Mouse (Mus musculus) CH12.LX (cell line): ENCODE data around the gene Sec63. TPM values are rescaled to one million over a fixed set of nuclear protein-coding genes. Genes with fewer than 3 reads are reported as not detected.
A peak's percentile ranks its signal among the peaks of the same experiment; 100 is the strongest.

Experiments
- DNase-seq: peaks from one replicate; pipeline ENCODE4 v3.0.0-alpha.2; 2013; ENCODE audit errors: extremely low read depth
- H3K27ac ChIP-seq: 2 replicates; pipeline ENCODE4 v1.5.1; 2012; ENCODE audit warnings: low read depth, mild to moderate bottlenecking, control low read depth, moderate library complexity; ENCODE audit not compliant: insufficient read depth
- H3K27me3 ChIP-seq: replicated peaks from 2 replicates; pipeline ENCODE3; 2012; ENCODE audit warnings: inconsistent platforms
- H3K36me3 ChIP-seq, 2 experiments: replicated peaks in 1 of 2; 2 replicates each; pipeline versions ENCODE3 to v1.6.1; 2012; ENCODE audit warnings: inconsistent platforms in 1 of 2, low read length in 1 of 2, mild to moderate bottlenecking in 1 of 2, mixed read lengths in 1 of 2, moderate library complexity in 1 of 2; ENCODE audit not compliant: control insufficient read depth in 1 of 2, insufficient read depth in 1 of 2
- H3K4me1 ChIP-seq, 2 experiments: 2 replicates each; pipeline ENCODE4 v1.6.1; 2012; ENCODE audit warnings: inconsistent platforms in 1 of 2, moderate library complexity in 1 of 2; ENCODE audit not compliant: insufficient read depth in 2 of 2, control insufficient read depth in 1 of 2
- H3K4me2 ChIP-seq: 2 replicates; pipeline ENCODE4 v1.6.1; 2012; ENCODE audit warnings: low read depth, mild to moderate bottlenecking, control low read depth; ENCODE audit not compliant: poor library complexity, insufficient read depth, severe bottlenecking
- H3K4me3 ChIP-seq, 3 experiments: fragments of 150-350 bp in 1 of 3; sonication (generic) in 1 of 3; replicated peaks in 1 of 3; 2 replicates each; pipeline versions ENCODE3 to v1.5.1; 2011 to 2012; ENCODE audit warnings: low read depth in 2 of 3, low read length in 2 of 3, mild to moderate bottlenecking in 2 of 3, moderate library complexity in 2 of 3, control low read depth in 1 of 3, improper control_type of control experiment in 1 of 3, inconsistent platforms in 1 of 3, mixed read lengths in 1 of 3; ENCODE audit not compliant: poor library complexity in 1 of 3
- H3K79me2 ChIP-seq: replicated peaks from 2 replicates; pipeline ENCODE4 v1.6.1; 2012; ENCODE audit warnings: mild to moderate bottlenecking, moderate library complexity; ENCODE audit not compliant: control insufficient read depth, poor library complexity, insufficient read depth, severe bottlenecking; ENCODE audit errors: extremely low read depth
- H3K9ac ChIP-seq: 2 replicates; pipeline ENCODE4 v1.6.1; 2012; ENCODE audit warnings: low read depth, mild to moderate bottlenecking, control low read depth, moderate library complexity; ENCODE audit not compliant: insufficient read depth
- H3K9me3 ChIP-seq: replicated peaks from 2 replicates; pipeline ENCODE3; 2012; ENCODE audit warnings: low read length, inconsistent platforms, mixed read lengths
- CHD1 ChIP-seq: IDR thresholded peaks from 2 replicates; pipeline ENCODE4 v1.6.1; 2012; ENCODE audit warnings: low read depth, low read length, improper control_type of control experiment, inconsistent platforms
- CHD2 ChIP-seq: IDR thresholded peaks from 2 replicates; pipeline ENCODE4 v1.6.1; 2011; ENCODE audit warnings: low read length, improper control_type of control experiment
- CTCF ChIP-seq, 2 experiments: IDR thresholded peaks in 1 of 2; conservative IDR thresholded peaks in 1 of 2; 2 replicates each; pipeline ENCODE4 v1.5.1; 2011 to 2012; ENCODE audit warnings: low read depth in 2 of 2, low read length in 2 of 2, improper control_type of control experiment in 1 of 2, inconsistent platforms in 1 of 2, mild to moderate bottlenecking in 1 of 2, moderate library complexity in 1 of 2
- EP300 ChIP-seq: IDR thresholded peaks from 2 replicates; pipeline ENCODE4 v1.6.1; 2011; ENCODE audit warnings: low read length, improper control_type of control experiment
- IRF4 ChIP-seq: IDR thresholded peaks from 2 replicates; pipeline ENCODE4 v1.6.1; 2014; ENCODE audit warnings: low read depth, mild to moderate bottlenecking, inconsistent platforms, low read length, improper control_type of control experiment
- JUN ChIP-seq: IDR thresholded peaks from 2 replicates; pipeline ENCODE4 v1.6.1; 2011; ENCODE audit warnings: low read depth, mild to moderate bottlenecking, low read length, improper control_type of control experiment, moderate library complexity; ENCODE audit not compliant: insufficient read depth
- KAT2A ChIP-seq: IDR thresholded peaks from 2 replicates; pipeline ENCODE4 v1.6.1; 2012; ENCODE audit warnings: low read length, improper control_type of control experiment, inconsistent platforms; ENCODE audit not compliant: insufficient replicate concordance
- MAX ChIP-seq: IDR thresholded peaks from 2 replicates; pipeline ENCODE4 v1.6.1; 2011; ENCODE audit warnings: low read length, improper control_type of control experiment
- MAZ ChIP-seq: IDR thresholded peaks from 2 replicates; pipeline ENCODE4 v1.6.1; 2012; ENCODE audit warnings: low read depth, mild to moderate bottlenecking, inconsistent platforms, low read length, improper control_type of control experiment, moderate library complexity
- MEF2A ChIP-seq: IDR thresholded peaks from 2 replicates; pipeline ENCODE4 v1.6.1; 2014; ENCODE audit warnings: low read depth, mild to moderate bottlenecking, inconsistent platforms, low read length, improper control_type of control experiment, borderline replicate concordance
- MXI1 ChIP-seq: IDR thresholded peaks from 2 replicates; pipeline ENCODE4 v1.6.1; 2011; ENCODE audit warnings: mild to moderate bottlenecking, low read depth, low read length, improper control_type of control experiment
- MYC ChIP-seq: IDR thresholded peaks from 2 replicates; pipeline ENCODE4 v1.6.1; 2011; ENCODE audit warnings: low read depth, mild to moderate bottlenecking, improper control_type of control experiment, low read length
- NELFE ChIP-seq: IDR thresholded peaks from 2 replicates; pipeline ENCODE4 v1.6.1; 2011; ENCODE audit warnings: low read depth, low read length, improper control_type of control experiment
- NRF1 ChIP-seq: IDR thresholded peaks from 2 replicates; pipeline ENCODE4 v1.6.1; 2014; ENCODE audit warnings: low read depth, mild to moderate bottlenecking, inconsistent platforms, low read length, improper control_type of control experiment, moderate library complexity
- POLR2A ChIP-seq: IDR thresholded peaks from 2 replicates; pipeline ENCODE4 v1.6.1; 2011; ENCODE audit warnings: low read depth, mild to moderate bottlenecking, improper control_type of control experiment, low read length
- RAD21 ChIP-seq: IDR thresholded peaks from 2 replicates; pipeline ENCODE4 v1.6.1; 2011; ENCODE audit warnings: low read depth, mild to moderate bottlenecking, low read length, improper control_type of control experiment, moderate library complexity
- SMC3 ChIP-seq: IDR thresholded peaks from 2 replicates; pipeline ENCODE4 v1.6.1; 2011; ENCODE audit warnings: low read depth, low read length, improper control_type of control experiment
- TCF12 ChIP-seq: IDR thresholded peaks from 2 replicates; pipeline ENCODE4 v1.6.1; 2014; ENCODE audit warnings: low read depth, mild to moderate bottlenecking, inconsistent platforms, low read length, improper control_type of control experiment
- UBTF ChIP-seq: IDR thresholded peaks from 2 replicates; pipeline ENCODE4 v1.6.1; 2012; ENCODE audit warnings: low read depth, mild to moderate bottlenecking, inconsistent platforms, low read length, improper control_type of control experiment, moderate library complexity
- USF1 ChIP-seq: IDR thresholded peaks from 2 replicates; pipeline ENCODE4 v1.6.1; 2014; ENCODE audit warnings: low read depth, mild to moderate bottlenecking, inconsistent platforms, low read length, improper control_type of control experiment
- USF2 ChIP-seq: conservative IDR thresholded peaks from 2 replicates; pipeline ENCODE4 v1.6.1; 2011; ENCODE audit warnings: low read depth, low read length, improper control_type of control experiment
- ZKSCAN1 ChIP-seq: IDR thresholded peaks from 2 replicates; pipeline ENCODE4 v1.6.1; 2012; ENCODE audit warnings: low read depth, inconsistent platforms, low read length, improper control_type of control experiment, borderline replicate concordance
- ZMIZ1 ChIP-seq: IDR thresholded peaks from 2 replicates; pipeline ENCODE4 v1.6.1; 2012; ENCODE audit warnings: low read depth, mild to moderate bottlenecking, inconsistent platforms, low read length, improper control_type of control experiment
- dilution Hi-C: fragments of 300-500 bp; cut with MboI; formaldehyde crosslinking; loops from 2 replicates; pipeline ENCODE4 v1.14.3; 2020; ENCODE audit warnings: low sequenced_read_pairs; ENCODE audit not compliant: extremely low pct_unique_long_range_greater_than_20kb, extremely low pct_ligation_motif_present
- in situ Hi-C: fragments of 300-500 bp; cut with MboI; formaldehyde crosslinking; loops from 3 replicates; pipeline ENCODE4 v1.14.3; 2019; ENCODE audit warnings: low sequenced_read_pairs, low pct_ligation_motif_present, low pct_unique_long_range_greater_than_20kb, mixed read lengths
- polyA plus RNA-seq: library from polyadenylated mRNA; unstranded; fragments of >175 nt; gene quantifications from 2 replicates; pipeline ENCODE4 v1.2.1, GENCODE M21; 2012; ENCODE audit warnings: low read depth; ENCODE audit not compliant: insufficient read length
- total RNA-seq, 2 experiments: library from RNA; depleted of rRNA; stranded (reverse); fragments of 300-350 nt in 1 of 2; fragments of >200 nt in 1 of 2; gene quantifications; 2 replicates each; pipeline ENCODE4 v1.2.3; 2012 to 2014

Gene Sec63
- total and polyA plus RNA-seq, 3 experiments: 20.5 to 74.9 (median 26.2) TPM

DNA sequence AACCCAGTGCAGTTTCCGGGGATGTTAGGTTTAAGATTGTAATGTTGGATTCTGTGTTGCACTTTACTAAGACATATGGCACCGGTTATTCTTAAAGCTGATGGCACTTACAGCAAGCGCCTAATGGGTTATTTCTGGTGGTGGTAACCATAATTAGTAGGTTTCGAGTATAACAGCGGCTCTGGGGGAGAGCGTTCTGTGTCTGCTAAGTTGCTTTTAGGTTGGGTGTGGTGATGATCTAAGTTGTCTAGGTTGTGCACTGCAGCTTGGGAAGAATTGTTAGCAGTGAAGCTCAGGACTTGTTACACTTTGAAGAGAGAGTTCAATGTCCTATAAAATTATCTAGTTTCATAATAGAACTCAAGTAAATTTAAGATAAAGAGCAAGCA lies 1.4 kb downstream of the Sec63 start:
- no peaks in the 10 kb centered on the region for H3K9me3 ChIP-seq
- TF ChIP-seq TCF12: no peak
- TF ChIP-seq MXI1: no peak
- TF ChIP-seq MEF2A: no peak
- 0 out of 2 replicates have a peak, but pooled peaks have one; percentile 21 for TF ChIP-seq CHD2
- no peak for TF ChIP-seq USF1
- no peak for TF ChIP-seq NRF1
- TF ChIP-seq CHD1: peak; percentile 61; the same call in 1 of the 2 replicates
- TF ChIP-seq MAX: 0 out of 2 replicates have a peak, but pooled peaks have one; percentile 23
- peak; percentile 47; the same call in 1 of the 2 replicates for TF ChIP-seq EP300
- no peak for TF ChIP-seq MYC
- peak; percentile 21 for DNase-seq
- H3K36me3 ChIP-seq: peaks cover 0 to 6% of the 10 kb centered on the region in 2 experiments
- peaks cover 52% of the 10 kb centered on the region for H3K79me2 ChIP-seq
- H3K4me3 ChIP-seq: peak overlapping the region; percentile 90 to 99 (median 98)
- peak overlapping the region; percentile 79 for H3K4me2 ChIP-seq
- in situ Hi-C loops (no loop called here), dilution Hi-C loops (no loop called here)
- peaks cover 3 to 32% of the 10 kb centered on the region in 2 experiments; a peak in 2 of 4 replicates for H3K4me1 ChIP-seq
- H3K9ac ChIP-seq: peak overlapping the region; percentile 89
- H3K27me3 ChIP-seq: peaks cover 3% of the 10 kb centered on the region
- no peak overlapping the region for H3K27ac ChIP-seq

DNA sequence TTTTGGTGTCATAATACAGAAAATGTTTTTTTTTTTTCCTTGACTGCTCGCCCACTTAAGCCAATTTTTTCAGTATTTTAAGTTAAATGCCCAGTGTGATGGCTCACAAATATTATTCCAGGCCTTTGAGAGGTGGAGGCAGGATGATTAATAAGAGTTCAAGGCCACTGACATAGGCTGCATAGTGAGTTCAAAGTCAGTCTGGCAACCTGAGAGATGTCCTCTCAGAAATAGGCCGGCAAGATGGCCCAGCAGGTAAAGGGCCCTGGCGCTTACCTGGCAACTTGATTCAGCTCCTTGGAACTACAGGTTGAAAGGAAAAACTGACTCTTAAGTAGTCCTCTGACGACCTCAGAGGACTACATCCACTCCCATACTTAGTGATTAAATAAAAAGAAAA lies 1.9 kb downstream of the Sec63 start:
- Histone ChIP-seq H3K36me3 (peaks cover 0 to 10% of the 10 kb centered on the region in 2 experiments), H3K4me3 (peak overlapping the region; percentile 31 to 98 (median 36)), H3K27me3 (peaks cover 3% of the 10 kb centered on the region), H3K4me1 (peaks cover 3 to 32% of the 10 kb centered on the region in 2 experiments; a peak in 2 of 4 replicates), H3K4me2 (peak overlapping the region; percentile 79), H3K79me2 (peaks cover 58% of the 10 kb centered on the region), H3K27ac (no peak overlapping the region), H3K9me3 (no peaks in the 10 kb centered on the region), H3K9ac (peak overlapping the region; percentile 89)
- DNase-seq: no peak
- TF ChIP-seq ZMIZ1: no peak
- no peak for TF ChIP-seq MAZ
- no peak for TF ChIP-seq POLR2A
- no peak for TF ChIP-seq SMC3
- no peak for TF ChIP-seq KAT2A
- TF ChIP-seq RAD21: no peak
- no peak for TF ChIP-seq CTCF (conservative IDR thresholded peaks at IDR 0.05 in 1 of 2, IDR thresholded peaks at IDR 0.05 in 1 of 2; ENCODE audit: low read depth in 2 of 2, low read length in 2 of 2)
- no peak for TF ChIP-seq MEF2A
- TF ChIP-seq UBTF: no peak
- no peak for TF ChIP-seq ZKSCAN1
- no peak for TF ChIP-seq JUN
- no peak for TF ChIP-seq IRF4
- TF ChIP-seq USF2: no peak
- TF ChIP-seq NRF1: no peak
- no peak for TF ChIP-seq NELFE
- TF ChIP-seq USF1: no peak
- dilution Hi-C loops (no loop called here), in situ Hi-C loops (no loop called here)
